Mouse (Mus musculus): ENCODE measurements around the gene Igfbp7. TPM values are rescaled to one million over a fixed set of nuclear protein-coding genes. Genes with fewer than 3 reads are reported as not detected.

The Igfbp7 gene
- polyA plus RNA-seq, 1 experiment from 2014 or later = 47.9 TPM

- Histone ChIP-seq H3K4me2 (peak within 1 kb of the TSS; percentile 99), H3K27me3 (no peaks in the 10 kb centered on the region), H3K4me3 (peak within 1 kb of the TSS; percentile 99), H3K4me1 (peaks cover 35% of the 10 kb centered on the region), H3K36me3 (ENCODE audit: poor library complexity, severe bottlenecking) (peaks cover 45% of the 10 kb centered on the region), H3K9me3 (replicated peaks) (no peaks in the 10 kb centered on the region), H3K27ac (peak within 1 kb of the TSS; percentile 88), H3K9ac (peak within 1 kb of the TSS; percentile 94)
- under 1% methylated on average over 64 of the region's 85 CpGs for WGBS
- ATAC-seq = peak; percentile 97
Measured at GRCm38 (mm10) chr5:77309924-77310772, 97.7 kb downstream of the Igfbp7 start, which contains the start of the genes Noa1 and Polr2b. Noa1 (minus strand) TSS chr5:77310084. Polr2b (plus strand) TSS chr5:77310147.

DNA sequence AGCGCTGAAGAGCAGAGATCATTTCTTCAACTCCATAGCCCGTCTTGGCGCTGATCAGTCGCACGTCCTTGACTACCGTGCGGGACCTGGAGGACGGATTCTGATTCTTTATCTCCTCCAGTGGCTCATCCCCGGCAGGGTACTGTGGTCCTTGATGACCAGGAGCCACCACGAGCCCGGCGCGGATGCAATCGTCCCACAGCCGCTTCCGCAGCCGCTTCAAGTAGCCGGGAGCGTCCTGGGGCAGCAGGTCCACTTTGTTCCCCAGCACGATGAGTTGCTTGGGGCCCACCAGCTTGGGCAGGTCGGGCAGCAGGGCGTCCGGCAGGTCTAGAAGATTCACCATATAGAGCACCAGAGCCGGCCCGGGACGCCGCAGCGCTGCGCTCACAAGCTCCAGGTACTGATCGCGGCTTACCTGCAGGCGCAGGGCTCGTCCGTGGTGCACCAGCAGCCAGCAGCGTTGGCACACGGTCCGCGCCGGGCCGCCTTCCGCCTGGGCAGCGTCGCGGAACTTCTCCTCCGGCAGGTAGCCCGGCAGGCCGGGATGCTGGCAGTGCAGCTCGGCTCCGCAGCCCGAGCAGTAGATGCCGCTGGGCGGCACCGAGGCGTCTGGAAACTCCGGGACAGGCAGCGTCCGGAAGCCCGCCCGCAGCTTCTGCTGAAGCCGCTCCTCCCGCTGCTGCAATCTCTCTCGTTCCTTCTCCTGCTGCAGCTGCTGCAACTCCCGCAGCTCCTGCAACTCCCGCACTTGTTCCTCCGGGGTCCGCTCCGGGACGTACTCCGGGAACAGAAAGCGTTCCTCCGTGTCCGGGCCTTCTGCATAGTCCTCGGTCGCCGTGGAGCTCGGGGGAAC, 98.6 kb downstream of the Igfbp7 start:
- ATAC-seq = peak; percentile 25
- Histone ChIP-seq H3K4me2 (peak overlapping the region; percentile 99), H3K4me3 (peak overlapping the region; percentile 99), H3K9ac (peak overlapping the region; percentile 94), H3K27me3 (no peaks in the 10 kb centered on the region), H3K9me3 (replicated peaks) (no peaks in the 10 kb centered on the region), H3K27ac (peak overlapping the region; percentile 88), H3K4me1 (peaks cover 35% of the 10 kb centered on the region), H3K36me3 (ENCODE audit: poor library complexity, severe bottlenecking) (peaks cover 44% of the 10 kb centered on the region)
- WGBS = under 1% methylated on average over 74 of the region's 76 CpGs

GRCm38 (mm10) chr5:77307821-77308553, 99.9 kb downstream of the Igfbp7 start:
- WGBS = 81% methylated on average over 5 of the region's 5 CpGs
- ATAC-seq = no peak
- no peak overlapping the region for H3K27ac ChIP-seq
- peak overlapping the region; percentile 99 for H3K4me2 ChIP-seq
- peaks cover 41% of the 10 kb centered on the region for H3K36me3 ChIP-seq (ENCODE audit: poor library complexity, severe bottlenecking)
- H3K9me3 ChIP-seq (replicated peaks) = no peaks in the 10 kb centered on the region
- peak overlapping the region; percentile 99 for H3K4me3 ChIP-seq
- no peaks in the 10 kb centered on the region for H3K27me3 ChIP-seq
- H3K9ac ChIP-seq = peak overlapping the region; percentile 94
- H3K4me1 ChIP-seq = peaks cover 35% of the 10 kb centered on the region

- H3K4me3 ChIP-seq = no peak overlapping the region
- H3K9ac ChIP-seq = no peak overlapping the region
- H3K4me2 ChIP-seq = no peak overlapping the region
- H3K36me3 ChIP-seq (ENCODE audit: poor library complexity, severe bottlenecking) = peaks cover 76% of the 10 kb centered on the region
- no peaks in the 10 kb centered on the region for H3K9me3 ChIP-seq (replicated peaks)
- H3K4me1 ChIP-seq = no peaks in the 10 kb centered on the region
- no peak overlapping the region for H3K27ac ChIP-seq
- H3K27me3 ChIP-seq = no peaks in the 10 kb centered on the region
- no peak for ATAC-seq
- WGBS = 93% methylated on average over 6 of the region's 6 CpGs
Measured at GRCm38 (mm10) chr5:77301296-77301903, 106.4 kb downstream of the Igfbp7 start.

DNA sequence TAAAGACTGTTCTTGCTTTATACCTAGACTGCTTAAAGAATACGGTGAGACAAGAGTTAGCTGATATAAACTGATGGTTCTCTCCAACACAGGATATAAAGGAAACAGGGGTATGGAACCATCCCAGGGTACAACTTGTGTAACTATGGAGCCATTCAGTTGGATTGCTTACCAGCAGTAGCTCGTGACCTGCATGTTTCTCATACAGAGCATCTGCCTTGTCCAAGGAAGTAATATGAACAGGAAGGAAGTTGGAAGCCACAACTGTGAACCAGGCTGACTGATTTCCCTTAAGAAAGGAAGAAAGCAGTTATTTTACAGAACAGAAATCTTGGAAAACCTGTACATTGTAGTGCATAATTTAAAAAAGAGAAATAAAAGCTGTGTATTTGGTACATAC, 108.4 kb downstream of the Igfbp7 start:
- no peak for ATAC-seq
- H3K4me1 ChIP-seq = no peaks in the 10 kb centered on the region
- peaks cover 74% of the 10 kb centered on the region for H3K36me3 ChIP-seq (ENCODE audit: poor library complexity, severe bottlenecking)
- 92% methylated on average over 2 of the region's 2 CpGs for WGBS
- no peak overlapping the region for H3K4me3 ChIP-seq
- no peaks in the 10 kb centered on the region for H3K27me3 ChIP-seq
- no peaks in the 10 kb centered on the region for H3K9me3 ChIP-seq (replicated peaks)
- H3K27ac ChIP-seq = no peak overlapping the region
- H3K9ac ChIP-seq = no peak overlapping the region
- no peak overlapping the region for H3K4me2 ChIP-seq

Other genes starting within 250 kb of the Igfbp7 start
- 0.94 and 1.4 TPM in 2 replicates for gene Spink2, start 196.6 kb downstream of the Igfbp7 start, polyA plus RNA-seq (2015; fragmentation: Nextera tagmentation; extraction: Ambion mirVana)
- 11.1 and 13.1 TPM in 2 replicates for gene Rest, start 142.6 kb downstream of the Igfbp7 start, polyA plus RNA-seq (2015; fragmentation: Nextera tagmentation; extraction: Ambion mirVana)
- gene Noa1, start 98.0 kb downstream of the Igfbp7 start, polyA plus RNA-seq (2015; fragmentation: Nextera tagmentation; extraction: Ambion mirVana) = 33.8 and 35.8 TPM in 2 replicates
- 82.5 and 87.1 TPM in 2 replicates for gene Polr2b, start 97.9 kb downstream of the Igfbp7 start, polyA plus RNA-seq (2015; fragmentation: Nextera tagmentation; extraction: Ambion mirVana)